Mouse (Mus musculus) midbrain, embryonic 12.5 days (tissue): ENCODE measurements at regions not wholly inside any gene's neighbourhood (a gene's known extent, or its start where the extent isn't known, plus 50 kb on each side); places are given as distances from the start of the nearest gene placed in this dataset.

Experiments used
- ATAC-seq: fragments of 200-750 bp; cut with Nextera tagmentation; 2 replicates; pipeline ENCODE4 v1.8.0; 2017; ENCODE audit warnings: low read depth, moderate TSS enrichment, moderate library complexity; ENCODE audit not compliant: low FRiP score
- H3K27ac ChIP-seq: fragments of 300-500 bp; sonication (generic); replicated peaks from 2 replicates; pipeline ENCODE4 v1.5.1; 2016; ENCODE audit warnings: mild to moderate bottlenecking
- H3K27me3 ChIP-seq: fragments of 300-500 bp; sonication (generic); 2 replicates; pipeline ENCODE4 v1.6.1; 2016; ENCODE audit warnings: mild to moderate bottlenecking
- H3K36me3 ChIP-seq: fragments of 300-500 bp; sonication (generic); 2 replicates; pipeline ENCODE4 v1.6.1; 2016
- H3K4me1 ChIP-seq: fragments of 300-500 bp; sonication (generic); 2 replicates; pipeline ENCODE4 v1.6.1; 2016
- H3K4me2 ChIP-seq: fragments of 300-500 bp; sonication (generic); replicated peaks from 2 replicates; pipeline ENCODE4 v1.6.1; 2016; ENCODE audit warnings: mild to moderate bottlenecking, moderate library complexity
- H3K4me3 ChIP-seq: fragments of 300-500 bp; sonication (generic); 2 replicates; pipeline ENCODE4 v1.5.1; 2016; ENCODE audit warnings: mild to moderate bottlenecking
- H3K9ac ChIP-seq: fragments of 300-500 bp; sonication (generic); replicated peaks from 2 replicates; pipeline ENCODE4 v1.6.1; 2016; ENCODE audit warnings: mild to moderate bottlenecking, moderate library complexity
- H3K9me3 ChIP-seq: fragments of 300-500 bp; sonication (generic); 2 replicates; pipeline ENCODE4 v1.6.1; 2016; ENCODE audit warnings: mild to moderate bottlenecking
- WGBS: fragments of 180-500 bp; shearing (Covaris S2); methylation state at CpG from one replicate; pipeline ENCODE4 v1.1.7; 2016; 5-methylcytosine and 5-hydroxymethylcytosine counted together

DNA sequence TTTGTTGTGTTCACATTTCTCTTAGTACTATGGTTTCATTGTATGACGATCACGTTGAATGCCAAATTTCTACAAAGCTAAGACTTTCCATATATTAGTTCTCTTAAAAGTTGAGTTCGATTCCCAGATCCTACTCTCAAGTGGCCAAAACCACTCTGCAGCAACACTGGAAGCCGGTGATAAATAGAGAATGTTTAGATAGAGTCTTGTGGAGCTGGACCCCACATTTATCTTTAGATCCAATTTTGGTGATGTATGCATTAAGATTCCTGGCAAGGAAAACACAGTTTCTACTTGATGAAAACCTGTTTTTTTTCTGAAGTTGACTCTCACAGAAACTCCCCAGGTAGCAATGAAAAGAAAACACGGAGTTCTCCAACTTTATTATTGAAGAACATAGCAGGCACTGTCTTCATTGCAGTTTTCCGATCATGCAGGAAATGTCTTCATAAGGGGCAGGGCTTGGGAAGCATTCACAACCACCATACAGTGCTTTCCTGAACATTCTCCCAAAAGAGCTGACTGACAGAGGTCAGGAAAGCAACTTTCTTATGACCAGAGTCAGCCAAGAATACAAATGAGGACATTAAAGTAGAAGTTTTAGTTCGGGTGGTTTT is 310.7 kb downstream of the Cd109 start:
- Histone ChIP-seq H3K4me3 (no peak overlapping the region), H3K9me3 (no peaks in the 10 kb centered on the region), H3K27ac (no peak overlapping the region), H3K27me3 (no peaks in the 10 kb centered on the region), H3K4me1 (peaks cover 5% of the 10 kb centered on the region; the same call in 1 of the 2 replicates), H3K4me2 (no peak overlapping the region), H3K36me3 (no peaks in the 10 kb centered on the region), H3K9ac (no peak overlapping the region)
- no peak for ATAC-seq
- WGBS: 82% methylated on average over 7 of the region's 7 CpGs

DNA sequence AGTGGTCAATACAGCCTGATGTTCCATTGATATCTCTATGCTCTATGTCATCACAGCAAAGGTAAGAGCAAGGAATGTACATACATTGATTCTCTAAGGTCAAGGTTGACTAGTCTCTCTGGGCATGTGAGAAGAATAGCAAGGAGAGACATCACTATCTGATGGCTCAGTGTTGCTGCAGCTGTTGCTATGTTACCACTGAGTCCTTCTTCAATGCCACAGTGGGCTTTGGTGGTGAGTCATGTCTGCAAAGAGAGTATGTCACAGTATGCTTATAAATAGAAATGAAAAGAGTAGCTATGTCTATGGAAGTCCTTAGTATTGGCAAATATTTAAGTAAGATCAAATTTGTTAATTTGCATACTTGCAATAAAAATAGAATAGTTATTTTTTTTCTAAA is 326.3 kb downstream of the Cd109 start:
- ATAC-seq: no peak
- Histone ChIP-seq H3K4me2 (no peak overlapping the region), H3K4me1 (no peaks in the 10 kb centered on the region), H3K4me3 (no peak overlapping the region), H3K27ac (no peak overlapping the region), H3K27me3 (no peaks in the 10 kb centered on the region), H3K9me3 (no peaks in the 10 kb centered on the region), H3K9ac (no peak overlapping the region), H3K36me3 (no peaks in the 10 kb centered on the region)

DNA sequence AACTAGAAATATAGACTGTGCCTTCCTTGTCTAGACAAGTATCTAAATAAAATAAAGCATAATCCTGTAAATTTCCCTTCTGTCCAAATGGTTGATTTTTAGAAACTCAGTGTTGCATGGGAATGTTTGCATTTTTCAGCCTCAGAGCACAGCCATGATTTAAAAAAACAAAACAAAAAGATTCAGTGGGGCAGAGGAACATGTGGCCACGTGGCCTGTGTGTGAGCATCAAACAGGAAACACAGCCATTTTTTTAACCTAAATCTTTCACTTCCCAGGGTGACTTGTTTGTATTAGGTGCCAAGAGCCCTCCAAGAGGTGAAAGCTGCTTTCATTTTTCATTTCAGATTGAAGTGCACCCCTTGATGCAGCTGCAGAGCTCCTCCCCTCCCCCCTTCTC is 349.5 kb downstream of the Cd109 start:
- Histone ChIP-seq H3K4me1 (peaks cover 3% of the 10 kb centered on the region; the same call in 1 of the 2 replicates), H3K4me3 (no peak overlapping the region), H3K4me2 (no peak overlapping the region), H3K27ac (no peak overlapping the region), H3K9ac (no peak overlapping the region), H3K9me3 (no peaks in the 10 kb centered on the region), H3K27me3 (no peaks in the 10 kb centered on the region), H3K36me3 (no peaks in the 10 kb centered on the region)
- 24% methylated on average over 1 of the region's 1 CpGs for WGBS
- ATAC-seq: no peak

DNA sequence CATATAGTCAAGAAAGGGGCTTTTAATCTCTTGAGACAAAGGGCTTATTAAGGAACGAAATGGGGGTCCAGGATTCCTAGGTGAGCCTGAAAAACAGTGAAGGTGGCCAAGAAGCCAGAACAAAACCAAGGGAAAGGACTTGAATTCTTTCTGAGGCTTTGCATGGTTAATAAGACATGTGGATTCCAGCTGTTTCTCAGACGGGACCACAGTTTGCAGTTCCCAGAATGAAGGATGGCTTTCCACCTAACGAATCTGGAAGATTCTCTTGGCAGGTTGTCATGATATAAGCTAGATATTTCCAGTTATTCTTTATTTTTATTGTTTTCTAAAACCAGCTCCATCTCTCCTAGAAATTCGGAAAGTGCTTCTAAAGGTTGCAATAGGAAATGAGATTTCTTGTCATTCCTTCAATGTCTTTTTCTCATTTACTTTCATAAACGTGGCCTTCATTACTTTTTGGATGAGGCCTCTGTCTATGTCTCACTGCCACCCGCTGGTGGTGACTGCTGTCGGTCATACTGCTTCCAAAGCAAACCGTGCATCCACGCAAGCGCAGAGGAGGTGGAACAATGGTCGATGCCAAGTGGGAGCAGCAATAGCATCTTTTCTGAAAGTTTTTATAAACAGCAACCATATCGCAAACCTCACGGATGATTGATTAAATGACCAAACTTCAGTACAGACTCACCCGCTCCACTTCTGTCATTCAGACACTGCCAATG is 350.0 kb downstream of the Cd109 start:
- H3K4me3 ChIP-seq: no peak overlapping the region
- H3K27me3 ChIP-seq: no peaks in the 10 kb centered on the region
- no peaks in the 10 kb centered on the region for H3K36me3 ChIP-seq
- H3K4me1 ChIP-seq: peaks cover 3% of the 10 kb centered on the region; the same call in 1 of the 2 replicates
- 72% methylated on average over 14 of the region's 14 CpGs for WGBS
- H3K9me3 ChIP-seq: no peaks in the 10 kb centered on the region
- no peak for ATAC-seq
- no peak overlapping the region for H3K4me2 ChIP-seq
- no peak overlapping the region for H3K27ac ChIP-seq
- H3K9ac ChIP-seq: no peak overlapping the region

GRCm38 (mm10) chr9:78971731-78972130 is 356.4 kb downstream of the Cd109 start:
- Histone ChIP-seq H3K4me3 (no peak overlapping the region), H3K27ac (no peak overlapping the region), H3K4me2 (no peak overlapping the region), H3K4me1 (no peaks in the 10 kb centered on the region), H3K36me3 (no peaks in the 10 kb centered on the region), H3K9ac (no peak overlapping the region), H3K9me3 (no peaks in the 10 kb centered on the region), H3K27me3 (no peaks in the 10 kb centered on the region)
- 85% methylated on average over 3 of the region's 3 CpGs for WGBS
- no peak for ATAC-seq

- Histone ChIP-seq H3K9ac (no peak overlapping the region), H3K27me3 (no peaks in the 10 kb centered on the region)
These were observed 368.4 kb downstream of the Cd109 start for GRCm38 (mm10) chr9:78983734-78984133.

DNA sequence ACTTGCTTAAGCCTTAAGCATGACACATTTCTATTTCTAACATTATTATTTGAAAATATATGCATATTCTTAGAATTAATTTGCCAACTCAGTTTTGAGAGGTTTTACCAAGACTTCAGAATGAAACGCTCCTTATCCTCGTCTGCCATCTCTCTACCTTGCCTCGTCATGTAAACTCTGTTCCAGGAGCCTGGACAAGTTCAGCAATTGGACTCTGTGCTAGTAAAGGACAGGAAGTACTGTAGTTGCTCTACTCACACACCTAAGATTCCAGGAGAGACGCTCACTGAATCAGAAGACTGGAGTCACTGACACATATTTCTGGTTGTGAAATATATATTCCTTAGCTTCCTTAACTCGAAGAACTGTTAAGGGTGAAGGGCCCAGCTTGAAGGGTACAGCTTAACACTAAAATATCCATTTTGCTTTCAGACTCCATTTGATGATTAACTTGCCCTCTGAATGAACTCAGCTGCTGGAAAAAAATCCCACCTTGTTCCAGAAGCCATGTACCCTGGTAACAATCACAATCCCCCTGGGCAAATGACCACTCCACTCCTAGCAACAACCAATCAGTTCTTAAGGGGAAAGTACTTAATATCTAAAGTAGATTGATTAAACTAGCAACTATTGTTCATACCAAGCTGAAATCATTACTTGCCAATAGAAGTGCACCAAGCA is 370.0 kb downstream of the Cd109 start:
- H3K9me3 ChIP-seq: no peaks in the 10 kb centered on the region
- no peak overlapping the region for H3K27ac ChIP-seq
- no peaks in the 10 kb centered on the region for H3K4me1 ChIP-seq
- H3K4me3 ChIP-seq: no peak overlapping the region
- no peak overlapping the region for H3K4me2 ChIP-seq
- no peak for ATAC-seq
- H3K27me3 ChIP-seq: no peaks in the 10 kb centered on the region
- no peak overlapping the region for H3K9ac ChIP-seq
- H3K36me3 ChIP-seq: no peaks in the 10 kb centered on the region
- WGBS: 91% methylated on average over 5 of the region's 5 CpGs

More at GRCm38 (mm10) chr9:78983734-78984133, 368.4 kb downstream of the Cd109 start:
- Histone ChIP-seq H3K9me3 (no peaks in the 10 kb centered on the region), H3K4me1 (no peaks in the 10 kb centered on the region), H3K36me3 (no peaks in the 10 kb centered on the region), H3K27ac (no peak overlapping the region), H3K4me2 (no peak overlapping the region), H3K4me3 (no peak overlapping the region)
- whole genome bisulfite sequencing: 89% methylated on average over 2 of the region's 2 CpGs
- ATAC-seq: no peak

GRCm38 (mm10) chr9:78991310-78991709 is 376.0 kb downstream of the Cd109 start:
- Histone ChIP-seq H3K27me3 (no peaks in the 10 kb centered on the region), H3K4me2 (no peak overlapping the region), H3K27ac (no peak overlapping the region), H3K36me3 (no peaks in the 10 kb centered on the region), H3K9ac (no peak overlapping the region), H3K4me1 (no peaks in the 10 kb centered on the region), H3K9me3 (no peaks in the 10 kb centered on the region), H3K4me3 (no peak overlapping the region)
- ATAC-seq: no peak
- WGBS: 76% methylated on average over 4 of the region's 4 CpGs

GRCm38 (mm10) chr9:79001081-79001480 is 385.7 kb downstream of the Cd109 start:
- no peak overlapping the region for H3K4me2 ChIP-seq
- no peaks in the 10 kb centered on the region for H3K4me1 ChIP-seq
- H3K9me3 ChIP-seq: no peaks in the 10 kb centered on the region
- H3K9ac ChIP-seq: no peak overlapping the region
- H3K27me3 ChIP-seq: no peaks in the 10 kb centered on the region
- no peak overlapping the region for H3K4me3 ChIP-seq
- no peak overlapping the region for H3K27ac ChIP-seq
- ATAC-seq: no peak
- H3K36me3 ChIP-seq: no peaks in the 10 kb centered on the region

GRCm38 (mm10) chr9:79001930-79002329 is 386.6 kb downstream of the Cd109 start:
- no peak for ATAC-seq
- Histone ChIP-seq H3K4me1 (no peaks in the 10 kb centered on the region), H3K9me3 (no peaks in the 10 kb centered on the region), H3K4me3 (no peak overlapping the region), H3K9ac (no peak overlapping the region), H3K36me3 (no peaks in the 10 kb centered on the region), H3K4me2 (no peak overlapping the region), H3K27ac (no peak overlapping the region), H3K27me3 (no peaks in the 10 kb centered on the region)
- WGBS: 77% methylated on average over 1 of the region's 1 CpGs

- Histone ChIP-seq H3K9ac (no peak overlapping the region), H3K27ac (no peak overlapping the region), H3K4me1 (no peaks in the 10 kb centered on the region), H3K36me3 (no peaks in the 10 kb centered on the region), H3K4me2 (no peak overlapping the region), H3K27me3 (no peaks in the 10 kb centered on the region), H3K4me3 (no peak overlapping the region), H3K9me3 (no peaks in the 10 kb centered on the region)
- ATAC-seq: no peak
- 87% methylated on average over 3 of the region's 3 CpGs for WGBS
These were observed 389.1 kb downstream of the Cd109 start for GRCm38 (mm10) chr9:79004296-79004980.

- H3K4me3 ChIP-seq: no peak overlapping the region
- no peaks in the 10 kb centered on the region for H3K9me3 ChIP-seq
- no peak for ATAC-seq
- no peaks in the 10 kb centered on the region for H3K27me3 ChIP-seq
- H3K4me2 ChIP-seq: no peak overlapping the region
- no peaks in the 10 kb centered on the region for H3K36me3 ChIP-seq
- no peak overlapping the region for H3K9ac ChIP-seq
- no peak overlapping the region for H3K27ac ChIP-seq
- WGBS: 95% methylated on average over 2 of the region's 2 CpGs
- no peaks in the 10 kb centered on the region for H3K4me1 ChIP-seq
These were observed 406.9 kb downstream of the Cd109 start for GRCm38 (mm10) chr9:79022291-79022690.
